Mouse (Mus musculus) kidney, adult 2 months (tissue): ENCODE measurements around the gene Myb.

Experiments
- CTCF ChIP-seq: fragments of 200-500 bp; conservative IDR thresholded peaks from 2 replicates; pipeline ENCODE4 v1.5.1; 2011; ENCODE audit warnings: low read depth, mild to moderate bottlenecking, control low read depth, low read length, moderate library complexity, mixed read lengths; ENCODE audit not compliant: insufficient read depth, insufficient read length
- POLR2A ChIP-seq: fragments of 200-500 bp; IDR thresholded peaks from one replicate; pipeline ENCODE4 v1.6.1; 2011; ENCODE audit warnings: low read depth, low read length, control low read depth

DNA sequence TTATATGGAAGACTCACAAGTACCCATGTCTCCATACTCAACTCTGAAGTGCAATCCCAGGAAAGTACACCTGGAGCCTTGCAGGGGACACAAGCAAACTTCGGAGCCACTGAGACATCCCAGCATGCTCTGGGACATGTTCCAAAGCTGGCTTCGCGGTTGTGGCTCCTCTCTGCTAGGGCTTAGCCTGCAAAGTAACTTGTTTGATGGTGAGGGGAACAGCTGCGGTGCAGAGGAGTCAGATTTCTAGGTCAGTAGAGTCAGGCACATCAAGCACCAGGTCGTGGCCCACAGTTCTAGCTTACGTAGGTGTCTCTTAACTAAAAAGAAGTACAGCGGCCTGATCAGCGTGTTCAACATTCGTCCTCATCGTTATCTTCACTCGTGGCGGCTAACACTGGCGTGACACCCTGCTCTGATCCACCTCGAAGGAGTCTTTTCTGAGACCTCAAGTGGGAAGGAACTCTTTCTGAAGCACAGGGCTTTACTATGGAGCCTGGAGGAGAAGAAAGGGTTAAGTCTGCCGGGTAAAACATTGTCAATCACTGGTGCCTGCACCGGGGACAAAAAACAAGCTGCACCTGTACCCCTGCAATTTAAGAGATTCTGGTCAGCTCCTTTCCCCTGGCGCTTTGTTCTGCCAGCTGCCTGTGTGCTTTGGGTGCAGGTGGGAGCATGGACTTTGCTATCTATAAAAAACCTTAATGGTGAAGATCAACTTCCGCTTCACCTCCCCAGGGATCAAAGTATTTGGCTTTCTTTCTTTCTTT lies 68.1 kb downstream of the Myb start:
- TF ChIP-seq CTCF (no peak), POLR2A (no peak)
